8 mouse cellular contexts compared by ENCODE assay signal in genomic region chr19:5894002-5894678, GRCm38 (mm10). TPM values are rescaled to one million over a fixed set of nuclear protein-coding genes. Genes with fewer than 3 reads are reported as not detected.
DNase-seq lines count a peak whose midpoint lies in the region; ATAC-seq and TF ChIP-seq lines count a peak whose summit lies in the region.

Gene Tigd3 (minus strand): TSS chr19:5894149.

- TF ChIP-seq EP300 in liver, embryonic 14.5 days (IDR thresholded peaks at IDR 0.05; ENCODE audit: low read depth) = peak; percentile 15; the same call in 1 of the 2 replicates

- H3K9me3 ChIP-seq in E14TG2a.4 (ENCODE audit: low read length) = no peaks in the 10 kb centered on the region
- H3K9me3 ChIP-seq in forebrain, embryonic 11.5 days (ENCODE audit: control insufficient read depth, low read length) = no peaks in the 10 kb centered on the region
- H3K9me3 ChIP-seq in heart, embryonic 16.5 days (replicated peaks; ENCODE audit: control insufficient read depth, low read length) = no peaks in the 10 kb centered on the region
- no peaks in the 10 kb centered on the region for H3K9me3 ChIP-seq in liver, embryonic 14.5 days (ENCODE audit: control insufficient read depth, low read length)
- no peaks in the 10 kb centered on the region for H3K9me3 ChIP-seq in stomach, embryonic 15.5 days

- peaks cover 13% of the 10 kb centered on the region for H3K27me3 ChIP-seq in E14TG2a.4 (ENCODE audit: insufficient read depth, low read length)
- H3K27me3 ChIP-seq in forebrain, embryonic 11.5 days (ENCODE audit: control insufficient read depth, insufficient read depth, low read length) = no peaks in the 10 kb centered on the region
- no peaks in the 10 kb centered on the region for H3K27me3 ChIP-seq in heart, embryonic 16.5 days (ENCODE audit: control insufficient read depth, insufficient read depth, low read length)
- no peaks in the 10 kb centered on the region for H3K27me3 ChIP-seq in liver, embryonic 14.5 days (ENCODE audit: control insufficient read depth, insufficient read depth, low read length)
- H3K27me3 ChIP-seq in stomach, embryonic 15.5 days (replicated peaks) = no peaks in the 10 kb centered on the region

- peak within 1 kb of the TSS; percentile 80 for H3K4me2 ChIP-seq in forebrain, embryonic 11.5 days (ENCODE audit: low read depth, low read length, severe bottlenecking)
- peak within 1 kb of the TSS; percentile 99 for H3K4me2 ChIP-seq in heart, embryonic 16.5 days (ENCODE audit: low read depth, low read length)
- H3K4me2 ChIP-seq in liver, embryonic 14.5 days (ENCODE audit: low read depth) = peak within 1 kb of the TSS; percentile 95
- H3K4me2 ChIP-seq in stomach, embryonic 15.5 days = peak within 1 kb of the TSS; percentile 90

- peak; percentile 95 for DNase-seq in c-Kit-positive CD71-positive TER-119-negative erythroid progenitor cells, embryonic 14.5 days (ENCODE audit: low read depth)
- DNase-seq in forebrain, embryonic 11.5 days (ENCODE audit: low spot score) = peak; percentile 97
- DNase-seq in kidney, postnatal 25 days = peak; percentile 97 to 98
- peak; percentile 90 to 91 (median 91) for DNase-seq in liver, embryonic 14.5 days (ENCODE audit: low read depth in 3 of 3, low spot score in 3 of 3)
- DNase-seq in neural tube, embryonic 10.5 days (ENCODE audit: extremely low spot score, low spot score) = peak; percentile 94

- H3K27ac ChIP-seq in forebrain, embryonic 11.5 days (ENCODE audit: low read depth, low read length) = no peak within 1 kb of the TSS; the same call in 1 of the 2 replicates
- H3K27ac ChIP-seq in heart, embryonic 16.5 days (ENCODE audit: low read length) = peak within 1 kb of the TSS; percentile 62
- H3K27ac ChIP-seq in liver, embryonic 14.5 days = peak within 1 kb of the TSS; percentile 64
- H3K27ac ChIP-seq in stomach, embryonic 15.5 days = no peak within 1 kb of the TSS

- H3K4me1 ChIP-seq in E14TG2a.4 (replicated peaks; ENCODE audit: low read depth, low read length) = peaks cover 28% of the 10 kb centered on the region
- H3K4me1 ChIP-seq in forebrain, embryonic 11.5 days (replicated peaks; ENCODE audit: control insufficient read depth, insufficient read depth, low read length) = peaks cover 8% of the 10 kb centered on the region; the same call in 1 of the 2 replicates
- H3K4me1 ChIP-seq in heart, embryonic 16.5 days (ENCODE audit: control insufficient read depth, insufficient read depth, low read length) = peaks cover 7% of the 10 kb centered on the region
- peaks cover 4 to 13% of the 10 kb centered on the region in 2 experiments; a peak in 3 of 4 replicates for H3K4me1 ChIP-seq in liver, embryonic 14.5 days (replicated peaks; ENCODE audit: control insufficient read depth in 2 of 2, insufficient read depth in 2 of 2, low read length in 1 of 2)
- 0 out of 2 replicates have a peak, but pooled peaks cover 5% of the 10 kb centered on the region for H3K4me1 ChIP-seq in stomach, embryonic 15.5 days

- ATAC-seq in forebrain, embryonic 11.5 days (replicated peaks; ENCODE audit: low FRiP score) = peak; percentile 96
- ATAC-seq in heart, embryonic 16.5 days (replicated peaks; ENCODE audit: extremely low read depth, insufficient read depth, low FRiP score) = peak; percentile 98
- peak; percentile 94 for ATAC-seq in liver, embryonic 14.5 days (ENCODE audit: insufficient read depth)
- ATAC-seq in stomach, embryonic 15.5 days (ENCODE audit: insufficient read depth, low FRiP score, low read depth) = peak; percentile 96

- TF ChIP-seq CTCF in E14TG2a.4 (conservative IDR thresholded peaks at IDR 0.05; ENCODE audit: low read length) = no peak
- TF ChIP-seq CTCF in liver, embryonic 14.5 days (IDR thresholded peaks at IDR 0.05; ENCODE audit: low read depth) = no peak

- peak within 1 kb of the TSS; percentile 77 for H3K4me3 ChIP-seq in E14TG2a.4 (replicated peaks; ENCODE audit: low read length)
- peak within 1 kb of the TSS; percentile 63 for H3K4me3 ChIP-seq in forebrain, embryonic 11.5 days (ENCODE audit: low read depth, low read length)
- peak within 1 kb of the TSS; percentile 71 for H3K4me3 ChIP-seq in heart, embryonic 16.5 days (ENCODE audit: low read length)
- H3K4me3 ChIP-seq in liver, embryonic 14.5 days (ENCODE audit: insufficient read depth in 1 of 2, low read depth in 2 of 2, low read length in 2 of 2) = peak within 1 kb of the TSS; percentile 76 to 82
- peak within 1 kb of the TSS; percentile 58 for H3K4me3 ChIP-seq in stomach, embryonic 15.5 days (replicated peaks)

- WGBS in forebrain, embryonic 11.5 days = 6% methylated on average over 33 of the region's 36 CpGs
- 2% methylated on average over 36 of the region's 36 CpGs for WGBS in heart, embryonic 16.5 days
- 4% methylated on average over 36 of the region's 36 CpGs for WGBS in liver, embryonic 14.5 days (ENCODE audit: insufficient replicate concordance)
- 3% methylated on average over 36 of the region's 36 CpGs for WGBS in stomach, embryonic 15.5 days

- H3K9ac ChIP-seq in forebrain, embryonic 11.5 days (ENCODE audit: low read length) = peak within 1 kb of the TSS; percentile 78
- H3K9ac ChIP-seq in heart, embryonic 16.5 days (ENCODE audit: low read length) = peak within 1 kb of the TSS; percentile 89
- H3K9ac ChIP-seq in liver, embryonic 14.5 days (replicated peaks) = peak within 1 kb of the TSS; percentile 87
- H3K9ac ChIP-seq in stomach, embryonic 15.5 days = peak within 1 kb of the TSS; percentile 57

- peaks cover 45% of the 10 kb centered on the region for H3K36me3 ChIP-seq in E14TG2a.4 (ENCODE audit: insufficient read depth, low read length)
- peaks cover 8% of the 10 kb centered on the region; the same call in 1 of the 2 replicates for H3K36me3 ChIP-seq in forebrain, embryonic 11.5 days (ENCODE audit: control insufficient read depth, insufficient read depth, low read length)
- H3K36me3 ChIP-seq in heart, embryonic 16.5 days (ENCODE audit: control insufficient read depth, insufficient read depth) = peaks cover 19% of the 10 kb centered on the region
- peaks cover 19% of the 10 kb centered on the region for H3K36me3 ChIP-seq in liver, embryonic 14.5 days (replicated peaks; ENCODE audit: control insufficient read depth, insufficient read depth, low read depth)
- peaks cover 16% of the 10 kb centered on the region for H3K36me3 ChIP-seq in stomach, embryonic 15.5 days

RNA-seq across cellular contexts. Expression of gene Tigd3, which starts in this region (rescaled TPM):
- 10.1 and 10.7 TPM in 2 replicates for polyA plus RNA-seq in forebrain, embryonic 11.5 days (2014; fragmentation: Nextera tagmentation; extraction: Ambion mirVana)
- polyA plus RNA-seq in heart, embryonic 16.5 days (2015; fragmentation: Nextera tagmentation; extraction: Ambion mirVana) = 1.5 and 1.6 TPM in 2 replicates
- polyA plus RNA-seq in liver, embryonic 14.5 days (2012; rRNA removed) = 2.2 and 2.4 TPM in 2 replicates
- 1.1 TPM in 2 replicates for polyA plus RNA-seq in liver, embryonic 14.5 days (2014; fragmentation: Nextera tagmentation; extraction: Ambion mirVana)
- 2.3 and 2.4 TPM in 2 replicates for polyA plus RNA-seq in stomach, embryonic 15.5 days (2015; fragmentation: Nextera tagmentation; extraction: Ambion mirVana)

Comparison
In these comparisons a context has a peak if more than half of its experiments do, and no peak if none do; other contexts are left out.
1. H3K27ac ChIP-seq: peak in heart, embryonic 16.5 days (single experiment) and liver, embryonic 14.5 days (single experiment); none in forebrain, embryonic 11.5 days (single experiment) and stomach, embryonic 15.5 days (single experiment).
2. Peak in every context shown above with its lines, with median percentiles within 50 percentile points of each other: H3K4me3 ChIP-seq, DNase-seq, ATAC-seq, H3K4me2 ChIP-seq and H3K9ac ChIP-seq.